Mouse (Mus musculus) midbrain, embryonic 15.5 days (tissue): ENCODE results near the gene Magi1. TPM values are rescaled to one million over a fixed set of nuclear protein-coding genes. Genes with fewer than 3 reads are reported as not detected.

Source experiments
- ATAC-seq: fragments of 200-750 bp; cut with Nextera tagmentation; replicated peaks from 2 replicates; pipeline ENCODE4 v1.8.0; 2017; ENCODE audit warnings: moderate TSS enrichment
- H3K27ac ChIP-seq: fragments of 300-500 bp; sonication (generic); 2 replicates; pipeline ENCODE4 v1.5.1; 2015; ENCODE audit warnings: mild to moderate bottlenecking, inconsistent platforms
- H3K27me3 ChIP-seq: fragments of 300-500 bp; sonication (generic); replicated peaks from 2 replicates; pipeline ENCODE4 v1.6.1; 2015; ENCODE audit warnings: inconsistent platforms
- H3K36me3 ChIP-seq: fragments of 300-500 bp; sonication (generic); replicated peaks from 2 replicates; pipeline ENCODE4 v1.6.1; 2015; ENCODE audit warnings: inconsistent platforms
- H3K4me1 ChIP-seq: fragments of 300-500 bp; sonication (generic); 2 replicates; pipeline ENCODE4 v1.6.1; 2015; ENCODE audit warnings: inconsistent platforms
- H3K4me2 ChIP-seq: fragments of 300-500 bp; sonication (generic); 2 replicates; pipeline ENCODE4 v1.6.1; 2015; ENCODE audit warnings: inconsistent platforms, mild to moderate bottlenecking, moderate library complexity
- H3K4me3 ChIP-seq: fragments of 300-500 bp; sonication (generic); 2 replicates; pipeline ENCODE4 v1.5.1; 2015; ENCODE audit warnings: mild to moderate bottlenecking, inconsistent platforms
- H3K9ac ChIP-seq: fragments of 300-500 bp; sonication (generic); 2 replicates; pipeline ENCODE4 v1.6.1; 2015; ENCODE audit warnings: mild to moderate bottlenecking, inconsistent platforms
- H3K9me3 ChIP-seq: fragments of 300-500 bp; sonication (generic); 2 replicates; pipeline ENCODE4 v1.6.1; 2016; ENCODE audit warnings: inconsistent platforms
- WGBS: fragments of 180-500 bp; shearing (Covaris S2); methylation state at CpG from one replicate; pipeline ENCODE4 v1.1.7; 2015; ENCODE audit warnings: mixed read lengths; 5-methylcytosine and 5-hydroxymethylcytosine counted together
- polyA plus RNA-seq: library from polyadenylated mRNA; unstranded; fragments of >200 nt; fragmentation: Nextera tagmentation; extraction: Ambion mirVana; gene quantifications from 2 replicates; pipeline ENCODE4 v1.2.1, GENCODE M21; 2015

The Magi1 gene
- polyA plus RNA-seq, 1 experiment from 2014 or later: 38.2 TPM

DNA sequence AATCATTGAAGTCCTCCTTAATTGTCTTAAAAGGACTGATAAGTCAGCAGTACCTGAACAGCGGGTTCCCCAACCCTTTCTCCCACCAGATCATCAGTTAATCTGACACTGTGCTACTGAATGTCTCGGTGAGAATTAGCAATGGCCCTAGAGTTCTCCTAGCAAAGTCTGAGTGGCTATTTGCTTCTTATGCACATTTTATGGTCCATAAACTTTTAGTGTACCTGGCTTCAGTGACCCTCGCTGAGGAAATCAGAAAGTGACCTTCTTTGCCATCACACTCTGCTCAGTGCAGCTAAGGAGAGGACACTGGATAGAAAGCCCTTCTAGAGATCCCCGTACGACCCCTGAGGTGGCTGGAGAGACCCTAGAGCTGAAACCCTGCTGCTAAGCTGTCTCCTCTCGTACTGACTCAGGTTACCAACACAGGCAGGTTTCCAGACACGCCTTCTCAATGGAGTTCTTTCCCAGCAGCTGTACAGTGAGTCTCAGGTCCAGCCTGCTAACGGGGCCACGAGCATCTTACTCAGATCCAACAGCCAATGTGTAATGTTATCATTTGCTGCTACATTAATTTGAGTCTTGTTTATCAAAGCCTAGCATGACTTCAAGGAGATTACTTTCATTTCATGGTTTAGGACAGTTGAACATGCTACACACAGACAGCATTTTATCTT, 461.4 kb downstream of the Magi1 start:
- Histone ChIP-seq H3K36me3 (no peaks in the 10 kb centered on the region), H3K9ac (no peak overlapping the region), H3K9me3 (no peaks in the 10 kb centered on the region), H3K27ac (no peak overlapping the region), H3K27me3 (no peaks in the 10 kb centered on the region), H3K4me2 (no peak overlapping the region), H3K4me3 (no peak overlapping the region), H3K4me1 (peaks cover 37% of the 10 kb centered on the region)
- 78% methylated on average over 9 of the region's 9 CpGs for WGBS
- no peak for ATAC-seq

DNA sequence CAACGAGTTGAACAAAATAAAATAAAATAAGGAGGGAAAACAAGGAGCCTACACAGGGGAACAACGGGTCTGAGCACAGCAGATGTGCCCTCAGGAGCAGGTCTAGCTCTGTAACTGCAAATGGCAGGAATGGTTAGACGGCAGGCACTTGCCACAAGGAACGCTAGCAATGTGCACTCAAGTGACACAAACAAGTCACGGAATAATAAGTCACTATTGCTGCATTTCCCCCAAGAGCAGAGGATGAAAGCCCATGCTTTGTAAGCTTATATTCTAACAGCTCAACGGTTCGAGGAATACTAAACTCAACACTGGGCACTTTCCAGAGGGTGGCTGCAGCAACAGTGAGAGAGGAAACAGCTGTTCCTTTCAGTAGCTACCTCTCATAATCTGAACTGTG, 462.2 kb downstream of the Magi1 start:
- H3K4me2 ChIP-seq: no peak overlapping the region
- WGBS: 24% methylated on average over 7 of the region's 7 CpGs
- no peaks in the 10 kb centered on the region for H3K27me3 ChIP-seq
- no peak for ATAC-seq
- H3K9ac ChIP-seq: no peak overlapping the region
- H3K4me3 ChIP-seq: no peak overlapping the region
- peaks cover 41% of the 10 kb centered on the region for H3K4me1 ChIP-seq
- H3K27ac ChIP-seq: peak overlapping the region; percentile 57; the same call in 1 of the 2 replicates
- H3K9me3 ChIP-seq: no peaks in the 10 kb centered on the region
- H3K36me3 ChIP-seq: no peaks in the 10 kb centered on the region

DNA sequence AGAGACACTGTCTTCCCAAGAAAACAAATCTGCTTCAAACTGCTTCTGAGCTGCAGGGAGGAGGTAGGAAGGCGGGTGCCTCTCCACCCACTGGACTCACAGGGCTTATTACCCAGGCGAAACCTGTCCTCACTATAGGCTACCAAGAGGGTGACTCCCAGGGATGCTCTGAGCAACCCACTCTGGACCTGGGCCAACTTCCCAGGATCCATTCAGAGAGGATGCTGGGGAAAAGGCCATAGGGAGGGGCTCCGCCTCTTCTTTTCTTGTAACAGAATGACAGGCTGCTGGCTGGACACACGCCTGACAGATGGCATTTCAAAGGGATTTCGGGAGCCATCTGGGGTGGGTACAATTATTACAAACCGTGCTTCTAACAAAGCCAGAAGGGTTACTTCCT, 463.8 kb downstream of the Magi1 start:
- Histone ChIP-seq H3K9ac (no peak overlapping the region), H3K27me3 (no peaks in the 10 kb centered on the region), H3K27ac (peak overlapping the region; percentile 65), H3K4me2 (peak overlapping the region; percentile 29), H3K4me1 (peaks cover 56% of the 10 kb centered on the region), H3K36me3 (no peaks in the 10 kb centered on the region), H3K4me3 (no peak overlapping the region), H3K9me3 (no peaks in the 10 kb centered on the region)
- peak; percentile 94 for ATAC-seq
- 5% methylated on average over 6 of the region's 6 CpGs for WGBS

DNA sequence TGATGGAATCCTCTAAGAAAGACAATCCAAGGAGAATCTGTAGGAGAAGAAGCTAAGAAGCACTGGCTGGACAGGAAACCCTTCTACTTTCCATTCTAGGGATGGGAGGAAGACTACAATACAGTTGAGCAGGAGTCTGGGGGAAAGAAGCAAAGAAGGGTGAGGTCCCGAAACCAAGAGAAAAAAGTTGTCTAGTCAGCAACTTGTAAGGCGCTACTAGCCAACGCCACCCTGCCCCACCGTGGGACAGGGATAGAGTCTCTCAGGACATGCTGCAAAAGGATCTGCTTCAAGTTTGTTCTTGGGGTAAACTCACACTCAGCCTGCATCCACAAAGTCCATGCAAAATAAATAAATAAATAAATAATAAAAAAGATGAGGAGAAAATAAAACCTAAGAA, 464.4 kb downstream of the Magi1 start:
- WGBS: 88% methylated on average over 4 of the region's 4 CpGs
- no peak overlapping the region for H3K9ac ChIP-seq
- ATAC-seq: no peak
- peaks cover 56% of the 10 kb centered on the region for H3K4me1 ChIP-seq
- H3K4me3 ChIP-seq: no peak overlapping the region
- H3K27ac ChIP-seq: peak overlapping the region; percentile 65
- no peaks in the 10 kb centered on the region for H3K9me3 ChIP-seq
- H3K27me3 ChIP-seq: no peaks in the 10 kb centered on the region
- no peak overlapping the region for H3K4me2 ChIP-seq
- H3K36me3 ChIP-seq: no peaks in the 10 kb centered on the region

DNA sequence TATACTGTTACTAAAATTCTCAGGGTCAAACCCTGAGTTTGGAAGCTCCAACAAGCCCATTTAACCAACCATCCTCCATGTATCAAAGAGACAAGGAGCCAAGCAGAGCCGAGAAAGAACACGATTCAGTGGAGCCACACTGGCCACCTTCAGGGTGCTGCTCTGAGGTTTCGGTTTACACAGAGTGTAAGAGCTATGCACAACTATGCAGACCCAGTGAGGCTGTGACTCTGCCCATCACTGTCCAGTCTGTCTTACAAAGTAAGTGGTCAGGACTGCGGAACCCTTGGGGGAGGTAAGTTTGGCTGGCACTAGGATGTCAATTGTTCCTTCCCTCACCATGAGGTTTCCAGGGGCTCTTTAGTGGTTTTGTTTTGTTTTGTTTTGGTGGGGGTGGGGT, 465.2 kb downstream of the Magi1 start:
- peaks cover 56% of the 10 kb centered on the region for H3K4me1 ChIP-seq
- H3K9me3 ChIP-seq: no peaks in the 10 kb centered on the region
- no peak for ATAC-seq
- H3K4me3 ChIP-seq: no peak overlapping the region
- 75% methylated on average over 4 of the region's 4 CpGs for whole genome bisulfite sequencing
- H3K27ac ChIP-seq: no peak overlapping the region
- no peak overlapping the region for H3K9ac ChIP-seq
- 0 out of 2 replicates have a peak, but pooled peaks cover 3% of the 10 kb centered on the region for H3K36me3 ChIP-seq
- H3K27me3 ChIP-seq: no peaks in the 10 kb centered on the region
- no peak overlapping the region for H3K4me2 ChIP-seq

DNA sequence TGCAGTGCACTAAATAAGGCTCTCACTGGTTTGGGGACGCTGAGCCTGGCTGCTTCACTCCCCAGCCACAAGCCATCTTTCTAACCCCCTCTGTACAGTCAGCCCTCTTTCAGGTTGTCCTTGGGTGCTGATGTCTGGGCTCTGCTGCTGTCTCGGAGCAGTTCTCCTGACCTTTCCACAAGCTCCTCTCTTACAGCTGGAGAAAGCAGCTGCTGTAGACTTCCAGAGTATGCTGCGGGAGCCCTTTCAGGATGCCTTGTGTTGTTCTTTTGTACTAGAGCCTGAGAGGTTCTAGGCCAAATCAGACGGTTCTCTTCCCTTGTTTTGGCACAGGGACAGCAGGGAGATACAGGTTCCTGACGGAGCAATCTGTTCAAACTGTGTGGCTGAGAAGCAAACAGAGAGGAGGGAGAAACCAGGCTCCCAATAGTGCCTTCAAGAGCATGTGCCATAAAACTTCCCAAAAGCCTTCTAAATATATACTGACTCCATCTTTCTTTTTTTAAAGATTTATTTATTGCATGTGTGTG, 478.2 kb downstream of the Magi1 start:
- Histone ChIP-seq H3K4me2 (no peak overlapping the region), H3K4me1 (peaks cover 9% of the 10 kb centered on the region), H3K36me3 (no peaks in the 10 kb centered on the region), H3K9ac (no peak overlapping the region), H3K9me3 (no peaks in the 10 kb centered on the region), H3K4me3 (no peak overlapping the region), H3K27me3 (no peaks in the 10 kb centered on the region), H3K27ac (no peak overlapping the region)
- WGBS: 73% methylated on average over 5 of the region's 5 CpGs
- no peak for ATAC-seq

DNA sequence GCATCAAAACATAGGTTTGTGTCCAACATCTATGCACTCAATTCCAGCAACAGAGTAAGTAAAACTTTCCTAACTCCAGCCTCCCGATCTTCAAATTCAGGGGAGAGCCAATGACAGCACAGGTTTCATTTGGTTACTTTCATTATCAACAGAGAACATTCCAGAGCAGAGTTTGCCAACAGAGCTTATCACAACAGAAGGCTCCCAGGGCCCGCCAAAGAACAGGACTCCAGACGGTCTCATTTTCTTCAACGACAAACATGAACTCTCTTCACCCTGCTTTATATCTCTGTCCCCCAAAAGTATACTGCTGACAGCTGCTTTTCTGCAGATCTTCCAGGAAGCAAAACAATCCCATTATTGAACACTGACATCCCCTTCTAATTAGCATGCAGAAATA, 481.3 kb downstream of the Magi1 start:
- H3K36me3 ChIP-seq: no peaks in the 10 kb centered on the region
- H3K27ac ChIP-seq: no peak overlapping the region
- no peaks in the 10 kb centered on the region; the same call in 1 of the 2 replicates for H3K9me3 ChIP-seq
- WGBS: 36% methylated on average over 4 of the region's 4 CpGs
- H3K4me1 ChIP-seq: peaks cover 9% of the 10 kb centered on the region
- H3K4me2 ChIP-seq: no peak overlapping the region
- ATAC-seq: no peak
- no peaks in the 10 kb centered on the region for H3K27me3 ChIP-seq
- H3K9ac ChIP-seq: no peak overlapping the region
- no peak overlapping the region for H3K4me3 ChIP-seq

DNA sequence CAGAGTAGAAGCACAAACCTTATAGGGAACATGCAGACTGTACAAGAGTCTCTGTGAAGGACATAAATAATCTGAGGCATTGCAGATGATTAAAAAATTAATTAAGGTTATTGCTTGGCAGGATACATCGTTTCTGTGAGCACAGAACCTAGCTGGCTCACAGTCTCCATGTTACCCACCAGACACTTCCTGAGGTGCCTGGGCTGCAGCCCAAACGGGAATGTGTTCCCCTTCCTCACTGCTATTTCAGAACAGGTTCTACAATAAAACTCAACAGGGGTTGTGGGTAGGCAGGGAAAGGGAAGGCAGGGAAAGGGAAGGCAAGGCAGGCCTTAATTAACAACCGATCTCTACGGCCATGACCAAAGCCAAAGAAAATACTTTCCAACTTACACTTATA, 483.3 kb downstream of the Magi1 start:
- 73% methylated on average over 4 of the region's 4 CpGs for WGBS
- no peak overlapping the region for H3K4me2 ChIP-seq

DNA sequence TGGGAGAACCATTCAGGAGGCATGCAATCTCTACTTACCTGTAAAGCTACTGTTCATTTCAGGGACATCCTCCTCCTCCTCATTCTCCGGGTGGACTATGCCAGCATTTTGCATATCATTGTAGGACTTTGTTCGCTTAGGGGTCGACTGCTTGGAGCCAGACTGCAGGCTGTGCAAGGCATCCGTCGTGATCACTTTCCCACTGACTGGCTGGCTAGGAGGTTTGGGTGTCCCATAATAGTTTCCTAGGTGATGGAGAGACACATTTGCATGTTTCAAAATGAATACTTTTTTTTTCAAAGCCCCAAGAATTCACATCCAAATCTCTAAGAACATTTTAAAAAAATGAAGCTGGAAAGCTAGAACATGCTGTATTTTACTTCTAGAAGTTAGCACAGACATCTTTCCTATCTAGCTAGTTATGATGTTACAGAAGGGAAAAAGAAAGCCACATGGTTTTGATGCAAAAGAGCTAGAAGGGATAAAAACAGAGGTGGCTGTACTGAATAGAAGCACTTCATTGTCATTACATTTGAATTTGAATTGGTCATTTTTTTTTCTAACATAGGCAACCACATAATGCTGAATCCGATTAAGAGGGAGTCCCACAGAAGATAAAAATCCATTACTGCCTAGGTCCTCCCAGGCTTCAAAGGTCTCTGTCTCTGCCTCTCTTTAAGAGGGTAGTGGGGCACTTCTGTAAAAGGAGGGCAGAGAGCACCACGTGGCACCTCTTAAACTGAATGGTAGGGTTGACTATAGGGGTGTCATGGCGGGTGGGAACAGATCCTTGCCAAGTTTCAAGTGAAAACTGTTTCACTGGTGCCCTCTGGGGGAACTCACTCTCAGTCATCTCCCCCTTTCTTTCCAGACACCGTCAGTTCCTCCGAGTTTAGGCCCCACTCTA, 491.2 kb downstream of the Magi1 start:
- 13% methylated on average over 10 of the region's 10 CpGs for WGBS
- no peaks in the 10 kb centered on the region for H3K27me3 ChIP-seq
- ATAC-seq: peak; percentile 90
- H3K36me3 ChIP-seq: no peaks in the 10 kb centered on the region
- H3K4me2 ChIP-seq: no peak overlapping the region
- H3K27ac ChIP-seq: no peak overlapping the region
- H3K9ac ChIP-seq: no peak overlapping the region
- H3K9me3 ChIP-seq: no peaks in the 10 kb centered on the region
- no peak overlapping the region for H3K4me3 ChIP-seq
- H3K4me1 ChIP-seq: peaks cover 3% of the 10 kb centered on the region; the same call in 1 of the 2 replicates

More for the DNA sequence above, 483.3 kb downstream of the Magi1 start:
- no peak overlapping the region for H3K9ac ChIP-seq
- H3K9me3 ChIP-seq: no peaks in the 10 kb centered on the region; the same call in 1 of the 2 replicates
- no peak overlapping the region for H3K27ac ChIP-seq
- H3K27me3 ChIP-seq: no peaks in the 10 kb centered on the region
- peaks cover 9% of the 10 kb centered on the region for H3K4me1 ChIP-seq
- no peak for ATAC-seq
- H3K36me3 ChIP-seq: no peaks in the 10 kb centered on the region
- H3K4me3 ChIP-seq: no peak overlapping the region

DNA sequence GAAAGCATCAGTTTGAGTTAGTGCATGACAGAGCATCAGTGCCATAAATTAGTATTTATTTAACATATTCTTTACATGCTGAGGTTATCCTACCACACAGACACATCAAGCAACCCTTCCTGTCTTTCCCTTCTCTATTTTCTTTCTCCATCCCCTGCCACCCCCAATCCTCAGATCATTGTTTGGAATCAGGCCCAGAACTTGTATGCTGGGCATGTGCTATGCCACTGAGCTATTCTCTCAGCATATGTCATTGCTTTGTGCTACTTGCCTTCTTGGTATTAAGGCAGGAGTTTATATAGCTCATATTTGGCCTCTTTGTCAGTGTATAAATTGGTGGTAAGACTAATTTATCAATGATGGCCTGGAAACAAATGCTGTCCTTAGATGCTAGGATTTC, 494.0 kb downstream of the Magi1 start:
- Histone ChIP-seq H3K9ac (no peak overlapping the region), H3K4me3 (no peak overlapping the region)

DNA sequence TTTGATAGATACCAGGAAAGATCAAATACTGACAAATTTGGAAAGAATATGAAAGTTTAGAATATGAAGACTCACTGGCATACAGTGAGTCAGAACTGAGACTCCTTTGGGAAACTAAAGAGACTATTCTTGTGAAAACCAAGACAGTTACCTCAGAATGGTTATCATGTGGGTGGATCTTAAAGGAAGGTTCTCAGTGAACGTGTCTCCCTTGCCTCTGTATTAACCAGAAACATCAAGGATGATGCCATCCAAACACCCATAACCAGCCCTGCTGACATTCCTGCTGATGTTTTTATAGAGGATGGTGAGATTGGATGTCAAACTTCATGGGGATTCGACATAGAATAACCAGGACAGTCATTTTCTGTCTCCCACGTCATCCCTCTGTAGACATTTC, 496.7 kb downstream of the Magi1 start:
- ATAC-seq: no peak
- Histone ChIP-seq H3K4me3 (no peak overlapping the region), H3K9ac (no peak overlapping the region), H3K9me3 (no peaks in the 10 kb centered on the region), H3K36me3 (no peaks in the 10 kb centered on the region), H3K27me3 (no peaks in the 10 kb centered on the region), H3K4me2 (no peak overlapping the region), H3K4me1 (no peaks in the 10 kb centered on the region), H3K27ac (no peak overlapping the region)
- WGBS: 95% methylated on average over 3 of the region's 3 CpGs

More for the DNA sequence above, 494.0 kb downstream of the Magi1 start:
- H3K27ac ChIP-seq: no peak overlapping the region
- H3K9me3 ChIP-seq: no peaks in the 10 kb centered on the region
- H3K4me2 ChIP-seq: no peak overlapping the region
- no peaks in the 10 kb centered on the region for H3K27me3 ChIP-seq
- H3K4me1 ChIP-seq: peaks cover 3% of the 10 kb centered on the region; the same call in 1 of the 2 replicates
- H3K36me3 ChIP-seq: no peaks in the 10 kb centered on the region
- no peak for ATAC-seq

DNA sequence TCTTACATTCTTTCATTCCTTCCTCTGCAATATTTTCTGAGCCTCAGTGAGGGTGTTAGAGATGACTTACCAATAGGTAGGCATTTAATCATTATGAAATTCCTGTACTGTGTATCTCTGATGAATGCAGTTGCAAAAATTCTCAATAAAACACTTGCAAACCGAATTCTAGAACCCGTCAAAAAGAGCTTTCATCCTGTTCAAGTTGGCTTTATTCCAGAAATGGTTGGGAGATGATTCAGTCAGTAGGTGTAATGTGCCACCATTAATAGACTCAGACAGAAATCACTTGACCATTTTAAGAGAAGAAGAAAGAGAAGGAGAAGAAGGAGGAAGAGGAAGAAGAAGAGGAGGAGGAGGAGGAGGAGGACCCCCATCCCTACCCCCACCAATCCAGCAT, 497.5 kb downstream of the Magi1 start:
- Histone ChIP-seq H3K4me3 (no peak overlapping the region), H3K27me3 (no peaks in the 10 kb centered on the region), H3K4me2 (no peak overlapping the region), H3K27ac (no peak overlapping the region), H3K36me3 (no peaks in the 10 kb centered on the region), H3K4me1 (no peaks in the 10 kb centered on the region), H3K9ac (no peak overlapping the region), H3K9me3 (no peaks in the 10 kb centered on the region)
- ATAC-seq: no peak
- WGBS: 79% methylated on average over 2 of the region's 2 CpGs
